Mouse (Mus musculus) myocyte (in vitro differentiated cells): ENCODE measurements at regions not wholly inside any gene's neighbourhood (a gene's known extent, or its start where the extent isn't known, plus 50 kb on each side); places are given as distances from the start of the nearest gene placed in this dataset.

Experiments
- CEBPB ChIP-seq: IDR thresholded peaks from 2 replicates; pipeline ENCODE4 v1.6.1; 2011; ENCODE audit warnings: mild to moderate bottlenecking, moderate library complexity; ENCODE audit not compliant: poor library complexity, insufficient read depth, severe bottlenecking
- E2F4 ChIP-seq: IDR thresholded peaks from one replicate; pipeline ENCODE4 v1.6.1; 2011; ENCODE audit warnings: mild to moderate bottlenecking, control low read depth, moderate library complexity; ENCODE audit not compliant: insufficient read depth
- MAX ChIP-seq: IDR thresholded peaks from one replicate; pipeline ENCODE4 v1.6.1; 2011; ENCODE audit warnings: low read depth, mild to moderate bottlenecking, control low read depth
- MYOD1 ChIP-seq, 3 experiments: IDR thresholded peaks; one replicate each; pipeline ENCODE4 v1.6.1; 2011; ENCODE audit warnings: control low read depth in 2 of 3, low read depth in 2 of 3, mild to moderate bottlenecking in 2 of 3, moderate library complexity in 1 of 3; ENCODE audit not compliant: insufficient read length in 2 of 3, control insufficient read depth in 1 of 3
- MYOG ChIP-seq, 3 experiments: IDR thresholded peaks; one replicate each; pipeline ENCODE4 v1.6.1; 2011; ENCODE audit warnings: control low read depth in 2 of 3, low read depth in 2 of 3, mild to moderate bottlenecking in 2 of 3; ENCODE audit not compliant: insufficient read length in 2 of 3, control insufficient read depth in 1 of 3, insufficient read depth in 1 of 3
- POLR2A ChIP-seq: IDR thresholded peaks from one replicate; pipeline ENCODE4 v1.6.1; 2011; ENCODE audit warnings: low read depth, mild to moderate bottlenecking, control low read depth, moderate library complexity; ENCODE audit not compliant: insufficient read length
- POLR2AphosphoS2 ChIP-seq: IDR thresholded peaks from one replicate; pipeline ENCODE4 v1.6.1; 2011; ENCODE audit warnings: low read depth, control low read depth; ENCODE audit not compliant: insufficient read length
- REST ChIP-seq: IDR thresholded peaks from one replicate; pipeline ENCODE4 v1.6.1; 2011; ENCODE audit warnings: mild to moderate bottlenecking, control low read depth, moderate library complexity; ENCODE audit not compliant: insufficient read depth, insufficient read length
- TCF12 ChIP-seq: IDR thresholded peaks from one replicate; pipeline ENCODE4 v1.6.1; 2011; ENCODE audit warnings: mild to moderate bottlenecking, control low read depth; ENCODE audit not compliant: poor library complexity, insufficient read depth, severe bottlenecking
- USF1 ChIP-seq: IDR thresholded peaks from one replicate; pipeline ENCODE4 v1.6.1; 2011; ENCODE audit warnings: low read depth, mild to moderate bottlenecking, control low read depth, moderate library complexity

DNA sequence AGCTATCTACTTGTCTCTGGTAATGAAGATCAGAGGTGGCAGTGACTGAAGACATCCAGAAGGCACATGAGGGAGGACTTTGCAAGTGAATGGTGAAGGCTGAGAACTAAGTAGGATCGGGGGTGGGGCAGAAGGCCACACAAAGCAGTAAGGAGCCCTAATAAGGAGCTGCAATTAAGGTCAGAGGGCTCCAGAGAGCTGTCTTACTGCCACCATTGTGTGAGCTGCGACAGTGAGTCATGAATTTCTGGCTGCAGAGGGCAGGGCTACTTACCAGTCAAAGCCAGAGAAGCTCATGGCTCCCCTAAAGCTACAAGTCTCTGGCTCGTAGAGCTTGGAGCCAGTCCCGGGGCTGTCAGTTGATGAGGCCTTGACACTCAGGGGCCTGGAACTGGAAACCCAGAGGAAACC, 172.1 kb downstream of the Shq1 start:
- TF ChIP-seq POLR2A (no peak), CEBPB (no peak), MAX (no peak), REST (no peak), MYOD1 (IDR thresholded peaks at IDR 0.05; ENCODE audit: control insufficient read depth in 1 of 3, insufficient read length in 2 of 3, low read depth in 2 of 3) (no peak), TCF12 (no peak), USF1 (no peak), MYOG (IDR thresholded peaks at IDR 0.05; ENCODE audit: control insufficient read depth in 1 of 3, insufficient read depth in 1 of 3, insufficient read length in 2 of 3, low read depth in 2 of 3) (no peak), E2F4 (no peak), POLR2AphosphoS2 (no peak)
